Mouse (Mus musculus) intestine, embryonic 15.5 days (tissue): ENCODE results near the gene Ern1. TPM values are rescaled to one million over a fixed set of nuclear protein-coding genes. Genes with fewer than 3 reads are reported as not detected.
A peak's percentile ranks its signal among the peaks of the same experiment; 100 is the strongest.

Experiments
- ATAC-seq: fragments of 200-750 bp; cut with Nextera tagmentation; 2 replicates; pipeline ENCODE4 v1.8.0; 2017; ENCODE audit warnings: moderate TSS enrichment, moderate library complexity
- H3K27ac ChIP-seq: fragments of 300-500 bp; sonication (generic); 2 replicates; pipeline ENCODE4 v1.5.1; 2015; ENCODE audit warnings: mild to moderate bottlenecking, inconsistent platforms
- H3K27me3 ChIP-seq: fragments of 300-500 bp; sonication (generic); replicated peaks from 2 replicates; pipeline ENCODE4 v1.6.1; 2015; ENCODE audit warnings: inconsistent platforms
- H3K36me3 ChIP-seq: fragments of 300-500 bp; sonication (generic); 2 replicates; pipeline ENCODE4 v1.6.1; 2015; ENCODE audit warnings: inconsistent platforms
- H3K4me1 ChIP-seq: fragments of 300-500 bp; sonication (generic); replicated peaks from 2 replicates; pipeline ENCODE4 v1.6.1; 2015; ENCODE audit warnings: inconsistent platforms
- H3K4me2 ChIP-seq: fragments of 300-500 bp; sonication (generic); replicated peaks from 2 replicates; pipeline ENCODE4 v1.6.1; 2015; ENCODE audit warnings: mild to moderate bottlenecking, inconsistent platforms
- H3K4me3 ChIP-seq: fragments of 300-500 bp; sonication (generic); replicated peaks from 2 replicates; pipeline ENCODE4 v1.5.1; 2015; ENCODE audit warnings: inconsistent platforms
- H3K9ac ChIP-seq: fragments of 300-500 bp; sonication (generic); 2 replicates; pipeline ENCODE4 v1.6.1; 2015; ENCODE audit warnings: inconsistent platforms
- H3K9me3 ChIP-seq: fragments of 300-500 bp; sonication (generic); 2 replicates; pipeline ENCODE4 v1.6.1; 2016; ENCODE audit warnings: inconsistent platforms
- WGBS: fragments of 180-500 bp; shearing (Covaris S2); methylation state at CpG from one replicate; pipeline ENCODE4 v1.1.7; 2015; 5-methylcytosine and 5-hydroxymethylcytosine counted together
- polyA plus RNA-seq: library from polyadenylated mRNA; unstranded; fragments of >200 nt; fragmentation: Nextera tagmentation; extraction: Ambion mirVana; gene quantifications from 2 replicates; pipeline ENCODE4 v1.2.1, GENCODE M21; 2015

Ern1 gene
- polyA plus RNA-seq, 1 experiment from 2014 or later: 4.8 TPM

- Histone ChIP-seq H3K36me3 (no peaks in the 10 kb centered on the region), H3K4me3 (no peak overlapping the region), H3K9me3 (no peaks in the 10 kb centered on the region), H3K9ac (no peak overlapping the region), H3K4me2 (no peak overlapping the region), H3K4me1 (0 out of 2 replicates have a peak, but pooled peaks cover 11% of the 10 kb centered on the region), H3K27ac (no peak overlapping the region), H3K27me3 (no peaks in the 10 kb centered on the region)
- 46% methylated on average over 4 of the region's 4 CpGs for WGBS
- ATAC-seq: no peak
Observed at GRCm38 (mm10) chr11:106518391-106518790, 30.7 kb upstream of the Ern1 start.

GRCm38 (mm10) chr11:106515079-106515745 is 27.6 kb upstream of the Ern1 start:
- ATAC-seq: peak; percentile 71
- Histone ChIP-seq H3K4me1 (0 out of 2 replicates have a peak, but pooled peaks cover 13% of the 10 kb centered on the region), H3K4me3 (no peak overlapping the region), H3K27me3 (no peaks in the 10 kb centered on the region), H3K9me3 (no peaks in the 10 kb centered on the region), H3K36me3 (no peaks in the 10 kb centered on the region), H3K4me2 (no peak overlapping the region), H3K9ac (no peak overlapping the region), H3K27ac (no peak overlapping the region)
- 71% methylated on average over 16 of the region's 16 CpGs for WGBS

- H3K9ac ChIP-seq: no peak overlapping the region
- no peaks in the 10 kb centered on the region; the same call in 1 of the 2 replicates for H3K36me3 ChIP-seq
- WGBS: 40% methylated on average over 5 of the region's 5 CpGs
- peak overlapping the region; percentile 79 for H3K27ac ChIP-seq
- peak; percentile 90 for ATAC-seq
- no peak overlapping the region for H3K4me2 ChIP-seq
- no peaks in the 10 kb centered on the region for H3K9me3 ChIP-seq
- H3K4me1 ChIP-seq: 0 out of 2 replicates have a peak, but pooled peaks cover 13% of the 10 kb centered on the region
- no peaks in the 10 kb centered on the region for H3K27me3 ChIP-seq
- no peak overlapping the region for H3K4me3 ChIP-seq
Observed at GRCm38 (mm10) chr11:106514446-106514845, 26.8 kb upstream of the Ern1 start.

GRCm38 (mm10) chr11:106513166-106513565 is 25.5 kb upstream of the Ern1 start:
- no peak overlapping the region for H3K4me2 ChIP-seq
- H3K9me3 ChIP-seq: no peaks in the 10 kb centered on the region
- H3K4me3 ChIP-seq: no peak overlapping the region
- H3K27me3 ChIP-seq: no peaks in the 10 kb centered on the region
- no peak for ATAC-seq
- H3K27ac ChIP-seq: no peak overlapping the region
- H3K4me1 ChIP-seq: 0 out of 2 replicates have a peak, but pooled peaks cover 13% of the 10 kb centered on the region
- H3K9ac ChIP-seq: no peak overlapping the region
- WGBS: 42% methylated on average over 2 of the region's 2 CpGs
- H3K36me3 ChIP-seq: peaks cover 5% of the 10 kb centered on the region; the same call in 1 of the 2 replicates

- 89% methylated on average over 7 of the region's 7 CpGs for WGBS
- no peak for ATAC-seq
Observed at GRCm38 (mm10) chr11:106512006-106512390, 24.3 kb upstream of the Ern1 start.

GRCm38 (mm10) chr11:106511236-106512005 is 23.8 kb upstream of the Ern1 start:
- Histone ChIP-seq H3K4me1 (0 out of 2 replicates have a peak, but pooled peaks cover 13% of the 10 kb centered on the region), H3K27me3 (no peaks in the 10 kb centered on the region), H3K4me3 (no peak overlapping the region), H3K27ac (no peak overlapping the region), H3K4me2 (no peak overlapping the region), H3K9me3 (no peaks in the 10 kb centered on the region), H3K36me3 (peaks cover 5% of the 10 kb centered on the region; the same call in 1 of the 2 replicates), H3K9ac (no peak overlapping the region)
- whole genome bisulfite sequencing: 86% methylated on average over 14 of the region's 14 CpGs
- no peak for ATAC-seq

More at GRCm38 (mm10) chr11:106512006-106512390, 24.3 kb upstream of the Ern1 start:
- no peaks in the 10 kb centered on the region for H3K27me3 ChIP-seq
- H3K4me1 ChIP-seq: 0 out of 2 replicates have a peak, but pooled peaks cover 13% of the 10 kb centered on the region
- peaks cover 5% of the 10 kb centered on the region; the same call in 1 of the 2 replicates for H3K36me3 ChIP-seq
- no peak overlapping the region for H3K9ac ChIP-seq
- no peaks in the 10 kb centered on the region for H3K9me3 ChIP-seq
- no peak overlapping the region for H3K4me2 ChIP-seq
- no peak overlapping the region for H3K4me3 ChIP-seq
- no peak overlapping the region for H3K27ac ChIP-seq

GRCm38 (mm10) chr11:106507638-106508037 is 20.0 kb upstream of the Ern1 start:
- Histone ChIP-seq H3K27me3 (no peaks in the 10 kb centered on the region), H3K27ac (no peak overlapping the region), H3K9me3 (no peaks in the 10 kb centered on the region), H3K9ac (no peak overlapping the region), H3K36me3 (peaks cover 5% of the 10 kb centered on the region; the same call in 1 of the 2 replicates), H3K4me3 (no peak overlapping the region), H3K4me2 (no peak overlapping the region), H3K4me1 (no peaks in the 10 kb centered on the region)
- WGBS: 90% methylated on average over 7 of the region's 7 CpGs
- ATAC-seq: no peak

- H3K4me2 ChIP-seq: no peak overlapping the region
- H3K27me3 ChIP-seq: no peaks in the 10 kb centered on the region
- H3K36me3 ChIP-seq: peaks cover 5% of the 10 kb centered on the region; the same call in 1 of the 2 replicates
- no peak for ATAC-seq
- WGBS: 85% methylated on average over 6 of the region's 6 CpGs
- no peak overlapping the region for H3K4me3 ChIP-seq
- H3K4me1 ChIP-seq: no peaks in the 10 kb centered on the region
- H3K9me3 ChIP-seq: no peaks in the 10 kb centered on the region
- H3K27ac ChIP-seq: no peak overlapping the region
- H3K9ac ChIP-seq: no peak overlapping the region
Observed at GRCm38 (mm10) chr11:106506211-106506610, 18.6 kb upstream of the Ern1 start.

- Histone ChIP-seq H3K27me3 (no peaks in the 10 kb centered on the region), H3K4me1 (no peaks in the 10 kb centered on the region), H3K4me3 (no peak overlapping the region), H3K4me2 (no peak overlapping the region), H3K27ac (no peak overlapping the region), H3K9ac (no peak overlapping the region), H3K9me3 (no peaks in the 10 kb centered on the region), H3K36me3 (peaks cover 3% of the 10 kb centered on the region; the same call in 1 of the 2 replicates)
- ATAC-seq: no peak
Observed at GRCm38 (mm10) chr11:106504129-106504528, 16.5 kb upstream of the Ern1 start.

- H3K4me3 ChIP-seq: no peak overlapping the region
- H3K4me1 ChIP-seq: no peaks in the 10 kb centered on the region
- no peaks in the 10 kb centered on the region for H3K27me3 ChIP-seq
- no peak overlapping the region for H3K27ac ChIP-seq
- no peak overlapping the region for H3K4me2 ChIP-seq
- H3K9ac ChIP-seq: no peak overlapping the region
- WGBS: 68% methylated on average over 4 of the region's 4 CpGs
- no peaks in the 10 kb centered on the region for H3K9me3 ChIP-seq
- ATAC-seq: no peak
- no peaks in the 10 kb centered on the region for H3K36me3 ChIP-seq
Observed at GRCm38 (mm10) chr11:106503425-106503717, 15.7 kb upstream of the Ern1 start.

GRCm38 (mm10) chr11:106502631-106503424 is 15.2 kb upstream of the Ern1 start:
- 56% methylated on average over 13 of the region's 13 CpGs for WGBS
- Histone ChIP-seq H3K27ac (0 out of 2 replicates have a peak overlapping the region, but pooled peaks have one; percentile 5), H3K4me2 (no peak overlapping the region), H3K9me3 (no peaks in the 10 kb centered on the region), H3K4me3 (no peak overlapping the region), H3K9ac (no peak overlapping the region), H3K4me1 (no peaks in the 10 kb centered on the region), H3K27me3 (no peaks in the 10 kb centered on the region), H3K36me3 (no peaks in the 10 kb centered on the region)
- ATAC-seq: no peak

GRCm38 (mm10) chr11:106502159-106502505 is 14.5 kb upstream of the Ern1 start:
- no peak overlapping the region for H3K4me3 ChIP-seq
- H3K4me1 ChIP-seq: no peaks in the 10 kb centered on the region
- peak overlapping the region; percentile 98; the same call in 1 of the 2 replicates for H3K27ac ChIP-seq
- H3K4me2 ChIP-seq: no peak overlapping the region
- H3K27me3 ChIP-seq: no peaks in the 10 kb centered on the region
- H3K9ac ChIP-seq: no peak overlapping the region
- no peak for ATAC-seq
- H3K9me3 ChIP-seq: no peaks in the 10 kb centered on the region
- H3K36me3 ChIP-seq: no peaks in the 10 kb centered on the region
